Mouse (Mus musculus): ENCODE measurements around the gene Babam1. TPM values are rescaled to one million over a fixed set of nuclear protein-coding genes. Genes with fewer than 3 reads are reported as not detected.

The Babam1 gene
- polyA plus RNA-seq, 1 experiment: 89.1 TPM

- Histone ChIP-seq H3K27ac (ENCODE audit: insufficient read depth, low read depth, low read length) (peak within 1 kb of the TSS; percentile 97), H3K4me1 (ENCODE audit: control insufficient read depth, insufficient read depth, low read length) (peaks cover 32% of the 10 kb centered on the region), H3K4me3 (ENCODE audit: insufficient read depth, low read length) (peak within 1 kb of the TSS; percentile 97)
- TF ChIP-seq POLR2A (IDR thresholded peaks at IDR 0.05; ENCODE audit: borderline replicate concordance, low read depth, low read length): 0 out of 2 replicates have a peak, but pooled peaks have one; percentile 35
- TF ChIP-seq CTCF (IDR thresholded peaks at IDR 0.05; ENCODE audit: low read depth, low read length): peak; percentile 83
These were observed 25.3 kb upstream of the Babam1 start, which contains the start of gene Ocel1 for GRCm38 (mm10) chr8:71371236-71371848. Gene Ocel1 (plus strand): TSS chr8:71371298.

DNA sequence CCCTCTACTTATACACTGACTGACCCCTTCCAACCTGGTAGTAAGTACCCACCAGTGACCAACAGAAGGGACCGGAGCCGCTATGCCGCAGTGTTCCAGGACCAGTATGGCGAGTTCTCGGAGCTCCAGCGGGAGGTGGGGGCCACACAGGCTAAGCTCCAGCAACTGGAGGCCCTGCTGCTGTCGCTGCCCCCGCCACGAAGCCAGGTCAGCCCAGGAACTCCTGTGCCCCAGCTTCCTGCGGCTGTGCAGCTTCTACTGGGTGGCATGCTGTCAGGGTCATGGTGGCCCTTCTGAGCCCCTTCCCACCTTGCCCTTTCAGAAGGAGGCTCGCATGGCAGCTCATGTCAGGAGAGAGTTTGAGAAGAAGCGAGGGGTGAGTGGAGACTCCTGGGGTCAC is 24.2 kb upstream of the Babam1 start:
- no peak overlapping the region for H3K27ac ChIP-seq (ENCODE audit: insufficient read depth, low read depth, low read length)

GRCm38 (mm10) chr8:71373000-71373399 is 23.7 kb upstream of the Babam1 start:
- peaks cover 29% of the 10 kb centered on the region for H3K4me1 ChIP-seq (ENCODE audit: control insufficient read depth, insufficient read depth, low read length)
- H3K4me3 ChIP-seq (ENCODE audit: insufficient read depth, low read length): no peak overlapping the region
- TF ChIP-seq POLR2A (IDR thresholded peaks at IDR 0.05; ENCODE audit: borderline replicate concordance, low read depth, low read length) (no peak), CTCF (IDR thresholded peaks at IDR 0.05; ENCODE audit: low read depth, low read length) (no peak)
- H3K27ac ChIP-seq (ENCODE audit: insufficient read depth, low read depth, low read length): no peak overlapping the region

More for the DNA sequence above, 24.2 kb upstream of the Babam1 start:
- H3K4me1 ChIP-seq (ENCODE audit: control insufficient read depth, insufficient read depth, low read length): peaks cover 29% of the 10 kb centered on the region
- H3K4me3 ChIP-seq (ENCODE audit: insufficient read depth, low read length): 0 out of 2 replicates have a peak overlapping the region, but pooled peaks have one; percentile 68
- no peak for TF ChIP-seq CTCF (IDR thresholded peaks at IDR 0.05; ENCODE audit: low read depth, low read length)
- no peak for TF ChIP-seq POLR2A (IDR thresholded peaks at IDR 0.05; ENCODE audit: borderline replicate concordance, low read depth, low read length)

GRCm38 (mm10) chr8:71374616-71375206 is 21.9 kb upstream of the Babam1 start:
- no peak for TF ChIP-seq POLR2A (IDR thresholded peaks at IDR 0.05; ENCODE audit: borderline replicate concordance, low read depth, low read length)
- no peak for TF ChIP-seq CTCF (IDR thresholded peaks at IDR 0.05; ENCODE audit: low read depth, low read length)
- no peak overlapping the region for H3K27ac ChIP-seq (ENCODE audit: insufficient read depth, low read depth, low read length)
- no peak overlapping the region for H3K4me3 ChIP-seq (ENCODE audit: insufficient read depth, low read length)
- peaks cover 16% of the 10 kb centered on the region for H3K4me1 ChIP-seq (ENCODE audit: control insufficient read depth, insufficient read depth, low read length)

DNA sequence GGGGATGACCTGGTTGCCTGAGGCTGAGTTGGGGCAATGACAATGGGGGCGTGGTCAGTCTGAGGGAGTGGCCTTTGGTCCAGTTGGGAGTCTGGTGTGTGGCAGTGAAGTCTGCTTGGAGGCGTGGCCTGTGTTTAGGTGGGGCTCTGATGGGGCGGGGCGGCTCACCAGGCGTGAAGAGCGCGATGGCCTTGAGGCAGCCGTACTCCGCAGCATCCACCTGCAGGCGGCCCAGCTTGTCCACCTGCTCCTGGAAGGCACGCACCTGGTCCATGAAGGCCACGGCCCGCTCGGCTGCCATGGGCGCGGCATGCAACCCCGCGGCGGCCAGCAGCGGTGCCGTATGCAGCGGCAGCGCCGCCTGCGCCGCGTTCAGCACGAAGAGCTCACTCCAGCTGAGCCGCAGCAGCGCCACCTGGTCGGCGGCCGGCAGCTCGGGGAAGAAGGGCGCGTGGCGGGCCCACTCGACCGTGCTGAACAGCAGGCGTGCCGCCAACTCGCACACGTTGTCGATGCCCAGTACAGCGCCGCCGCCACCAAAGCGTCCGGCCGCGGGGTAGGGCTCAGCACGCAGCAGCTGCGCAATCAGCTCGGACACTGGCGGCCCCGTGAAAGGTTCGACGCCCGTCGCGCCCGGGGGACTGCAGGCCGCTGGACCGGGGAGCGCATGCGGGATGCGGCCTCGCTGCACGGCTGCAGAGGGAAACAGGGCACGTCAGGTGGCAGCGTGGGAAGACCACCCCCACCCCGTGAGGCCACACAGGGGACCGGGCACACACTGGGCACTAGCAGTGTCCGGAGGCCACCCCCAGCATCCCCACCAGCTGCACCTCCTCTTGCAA is 20.9 kb upstream of the Babam1 start:
- H3K4me3 ChIP-seq (ENCODE audit: insufficient read depth, low read length): no peak overlapping the region
- TF ChIP-seq CTCF (IDR thresholded peaks at IDR 0.05; ENCODE audit: low read depth, low read length): no peak
- no peak for TF ChIP-seq POLR2A (IDR thresholded peaks at IDR 0.05; ENCODE audit: borderline replicate concordance, low read depth, low read length)
- H3K27ac ChIP-seq (ENCODE audit: insufficient read depth, low read depth, low read length): no peak overlapping the region
- peaks cover 13% of the 10 kb centered on the region for H3K4me1 ChIP-seq (ENCODE audit: control insufficient read depth, insufficient read depth, low read length)

GRCm38 (mm10) chr8:71376423-71377030 is 20.1 kb upstream of the Babam1 start:
- no peak for TF ChIP-seq POLR2A (IDR thresholded peaks at IDR 0.05; ENCODE audit: borderline replicate concordance, low read depth, low read length)
- TF ChIP-seq CTCF (IDR thresholded peaks at IDR 0.05; ENCODE audit: low read depth, low read length): no peak
- H3K4me1 ChIP-seq (ENCODE audit: control insufficient read depth, insufficient read depth, low read length): peaks cover 12% of the 10 kb centered on the region
- H3K4me3 ChIP-seq (ENCODE audit: insufficient read depth, low read length): no peak overlapping the region
- no peak overlapping the region for H3K27ac ChIP-seq (ENCODE audit: insufficient read depth, low read depth, low read length)

DNA sequence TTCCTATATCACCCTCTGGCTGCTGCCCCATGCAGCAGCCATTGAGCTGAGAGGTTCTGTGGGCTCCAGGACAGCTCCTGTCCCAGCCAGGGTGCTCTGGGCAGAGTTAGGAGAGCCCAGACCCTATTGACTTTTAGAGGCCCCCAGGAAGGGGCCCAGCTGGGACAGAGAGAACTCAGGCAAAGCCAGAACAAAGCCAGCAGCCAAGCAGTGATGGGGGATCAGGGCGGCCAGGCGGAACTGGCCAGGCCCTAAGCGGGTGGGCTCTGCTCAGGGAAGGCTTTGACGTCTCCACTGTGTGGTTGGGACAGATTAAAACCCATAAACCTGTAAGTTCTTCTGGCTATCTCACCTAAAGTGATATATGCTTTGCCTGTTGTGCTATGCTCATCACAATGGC is 17.7 kb upstream of the Babam1 start:
- no peak overlapping the region for H3K27ac ChIP-seq (ENCODE audit: insufficient read depth, low read depth, low read length)
- TF ChIP-seq POLR2A (IDR thresholded peaks at IDR 0.05; ENCODE audit: borderline replicate concordance, low read depth, low read length): no peak
- no peak for TF ChIP-seq CTCF (IDR thresholded peaks at IDR 0.05; ENCODE audit: low read depth, low read length)
- H3K4me3 ChIP-seq (ENCODE audit: insufficient read depth, low read length): no peak overlapping the region
- peaks cover 11% of the 10 kb centered on the region for H3K4me1 ChIP-seq (ENCODE audit: control insufficient read depth, insufficient read depth, low read length)

GRCm38 (mm10) chr8:71379512-71380075 is 17.1 kb upstream of the Babam1 start:
- Histone ChIP-seq H3K4me3 (ENCODE audit: insufficient read depth, low read length) (peak overlapping the region; percentile 78; the same call in 1 of the 2 replicates), H3K4me1 (ENCODE audit: control insufficient read depth, insufficient read depth, low read length) (peaks cover 11% of the 10 kb centered on the region), H3K27ac (ENCODE audit: insufficient read depth, low read depth, low read length) (no peak overlapping the region)
- TF ChIP-seq POLR2A (IDR thresholded peaks at IDR 0.05; ENCODE audit: borderline replicate concordance, low read depth, low read length): no peak
- no peak for TF ChIP-seq CTCF (IDR thresholded peaks at IDR 0.05; ENCODE audit: low read depth, low read length)
